Mouse (Mus musculus) cerebellum, adult 11 months (tissue): ENCODE data around the gene Gm42420.

Experiments used
- DNase-seq: peaks from one replicate; pipeline ENCODE4 v3.0.0; 2022

Gene Gm42420

DNA sequence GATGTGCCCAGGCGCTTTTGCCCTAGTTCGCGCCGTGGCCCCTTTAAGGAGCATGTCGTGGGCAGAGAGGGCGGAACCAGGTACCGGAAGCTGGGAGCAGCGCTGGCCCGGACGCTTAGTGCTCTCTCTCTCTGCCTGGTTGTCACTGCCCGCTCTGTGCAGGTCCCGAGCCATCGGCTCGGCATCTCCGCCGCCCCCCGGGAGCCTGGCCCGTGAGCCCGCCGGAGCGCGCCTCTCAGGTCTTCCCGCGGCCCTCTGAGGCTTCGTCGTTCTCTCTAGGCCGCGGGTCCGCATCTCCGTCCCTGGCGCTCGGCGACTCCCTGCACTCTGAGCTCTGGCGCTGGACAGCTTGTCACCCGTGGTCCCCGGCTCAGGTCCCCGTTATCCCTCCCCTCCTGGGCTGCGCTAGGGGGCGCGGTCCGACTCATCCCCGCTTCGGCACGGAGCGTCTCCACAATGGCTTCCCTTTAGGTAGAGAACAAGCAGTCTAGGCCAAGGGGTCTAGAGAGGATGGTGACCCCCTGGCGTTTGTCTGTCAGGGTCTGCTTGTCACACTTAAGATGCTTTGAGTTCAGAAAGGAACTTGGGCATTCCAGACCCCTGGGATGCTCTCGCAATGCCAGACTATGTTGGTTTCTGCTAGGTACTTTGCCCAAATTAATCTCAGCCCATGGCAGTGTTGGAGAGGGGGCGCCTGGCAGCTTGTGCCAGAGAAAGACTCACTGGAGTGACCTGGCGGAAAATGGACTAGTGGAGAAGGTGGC lies 11.6 kb upstream of the Gm42420 start, which contains the start of gene Adck2:
TSS of gene Adck2 (plus strand) at position 83 of the 764 bp plus-strand sequence.
- DNase-seq = peak; percentile 82

GRCm38 (mm10) chr6:39574555-39574869 lies 11.0 kb upstream of the Gm42420 start:
- DNase-seq = peak; percentile 29

- no peak for DNase-seq
Measured at GRCm38 (mm10) chr6:39574951-39575350, 10.6 kb upstream of the Gm42420 start.

DNA sequence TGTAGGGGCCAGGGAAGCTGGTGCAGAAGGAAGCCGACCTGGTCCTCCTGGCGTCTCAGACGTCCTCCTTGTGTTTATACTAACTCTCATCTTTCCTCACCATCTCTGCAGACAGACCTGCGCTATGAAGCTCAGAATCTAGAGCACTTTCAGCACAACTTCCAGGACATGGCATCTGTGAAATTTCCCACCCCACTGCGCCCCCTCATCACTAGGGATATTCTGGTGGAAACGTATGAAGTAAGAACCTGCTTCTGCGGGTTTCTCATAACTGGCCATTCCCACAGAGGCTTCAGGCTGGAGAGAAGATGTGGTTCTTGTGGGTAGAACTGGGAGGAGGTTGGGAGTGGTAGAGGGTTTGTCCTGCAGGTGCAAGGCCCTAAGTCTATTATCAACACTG lies 6.0 kb upstream of the Gm42420 start:
- DNase-seq = no peak

- DNase-seq = no peak
Measured at GRCm38 (mm10) chr6:39580558-39580957, 5.0 kb upstream of the Gm42420 start.

- DNase-seq = no peak
Measured at GRCm38 (mm10) chr6:39581087-39581784, 4.3 kb upstream of the Gm42420 start.

- DNase-seq = no peak
Measured at GRCm38 (mm10) chr6:39591481-39591880, 5.9 kb downstream of the Gm42420 start.

DNA sequence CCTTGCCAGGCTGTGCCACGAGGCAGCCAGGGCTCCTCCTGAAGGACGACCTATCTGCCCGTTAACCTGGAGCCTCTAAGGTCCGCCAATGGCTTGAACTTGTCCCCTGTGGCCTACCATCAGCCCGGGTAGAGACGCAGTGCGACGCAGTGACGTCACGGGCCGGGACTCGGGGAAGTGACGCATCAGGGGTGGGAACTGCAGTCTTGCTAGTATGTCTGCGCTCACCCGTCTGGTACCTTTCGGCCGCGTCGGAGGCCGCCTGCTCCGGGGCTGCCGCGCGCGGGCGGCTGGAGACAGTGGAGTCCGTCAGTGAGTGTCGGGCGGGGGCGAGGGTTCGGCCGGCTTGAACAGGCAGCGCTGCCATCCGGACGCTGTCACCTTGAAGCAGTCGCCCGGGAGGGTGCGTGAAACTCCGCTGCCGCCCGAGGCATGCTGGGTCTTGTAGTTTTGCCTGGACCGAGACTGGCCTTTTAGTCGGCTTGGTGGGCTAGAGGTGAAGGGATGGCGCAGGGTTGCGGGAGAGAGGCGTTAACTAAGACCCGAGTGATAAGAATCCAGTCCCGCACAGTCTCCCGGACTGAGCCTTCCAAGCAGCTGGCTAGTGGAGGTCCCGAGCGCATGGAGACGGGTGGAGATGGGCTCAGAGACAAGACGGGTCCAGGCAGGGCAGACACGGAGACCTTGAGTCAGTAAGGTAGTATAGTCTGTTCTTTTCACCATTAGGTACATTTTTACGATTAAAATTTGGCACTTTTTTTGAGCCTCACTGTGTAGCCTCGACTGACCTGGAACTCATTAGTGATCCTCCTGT lies 7.1 kb downstream of the Gm42420 start, which contains the start of gene Ndufb2:
TSS of gene Ndufb2 (plus strand) at position 174 of the 814 bp plus-strand sequence.
- DNase-seq = peak; percentile 95

GRCm38 (mm10) chr6:39600851-39601250 lies 15.3 kb downstream of the Gm42420 start:
- no peak for DNase-seq

- no peak for DNase-seq
Measured at GRCm38 (mm10) chr6:39601828-39602227, 16.3 kb downstream of the Gm42420 start.

DNA sequence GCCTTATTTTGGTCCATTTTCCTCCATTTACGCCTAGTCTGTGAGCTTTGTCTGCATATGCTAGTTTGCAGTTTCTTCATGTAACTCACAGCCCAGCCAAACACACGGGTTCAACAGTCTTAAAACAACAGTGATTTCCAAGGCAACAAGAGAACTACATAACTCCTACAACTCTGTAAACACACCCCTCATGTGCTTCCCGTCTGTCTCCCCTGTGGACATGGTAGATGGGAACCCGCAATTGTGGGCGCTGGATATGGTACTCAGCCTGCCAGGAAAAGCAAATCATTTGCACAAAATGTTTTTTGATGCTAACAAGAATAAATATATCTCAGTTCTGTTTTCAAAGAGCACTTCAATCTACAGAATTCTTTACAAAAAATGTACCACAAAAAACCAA lies 19.0 kb downstream of the Gm42420 start:
- DNase-seq = no peak

DNA sequence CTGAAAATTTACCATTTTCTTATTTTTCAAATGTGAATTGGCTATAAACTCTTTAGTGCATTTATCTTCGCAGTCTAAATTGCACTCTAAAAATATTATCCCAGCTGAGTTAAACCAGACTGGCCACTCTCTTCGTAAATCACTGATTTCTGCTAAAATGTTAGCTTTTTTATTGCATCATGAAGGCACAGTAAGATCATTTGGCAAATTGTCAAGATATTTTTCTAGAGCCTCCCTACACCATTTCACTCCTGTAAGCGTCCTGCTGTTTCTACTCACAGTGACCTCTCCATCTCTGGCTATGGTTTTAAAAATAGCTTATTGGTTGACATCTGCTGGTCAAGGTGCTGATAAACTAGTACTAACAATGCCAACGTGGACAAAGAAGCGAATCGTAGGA lies 20.5 kb downstream of the Gm42420 start:
- no peak for DNase-seq

DNA sequence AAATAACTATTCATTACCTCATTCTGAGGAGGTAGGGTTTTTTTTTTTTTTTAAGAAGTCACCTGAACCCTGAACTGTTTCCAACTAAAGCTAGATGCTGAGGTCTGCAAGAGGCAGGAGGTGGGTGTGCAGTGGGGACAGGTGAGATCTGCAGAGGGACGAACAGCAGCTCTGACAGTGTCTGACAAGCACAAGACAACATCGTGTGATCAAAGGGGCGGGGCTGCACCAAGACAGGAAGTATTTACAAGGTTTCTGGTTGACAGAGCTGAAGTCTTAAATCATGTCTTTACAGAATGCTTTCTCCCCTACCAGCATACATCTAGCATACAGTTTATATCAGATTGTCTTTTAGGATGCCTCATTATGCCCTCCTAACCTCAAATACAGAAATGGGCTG lies 21.3 kb downstream of the Gm42420 start:
- DNase-seq = no peak

DNA sequence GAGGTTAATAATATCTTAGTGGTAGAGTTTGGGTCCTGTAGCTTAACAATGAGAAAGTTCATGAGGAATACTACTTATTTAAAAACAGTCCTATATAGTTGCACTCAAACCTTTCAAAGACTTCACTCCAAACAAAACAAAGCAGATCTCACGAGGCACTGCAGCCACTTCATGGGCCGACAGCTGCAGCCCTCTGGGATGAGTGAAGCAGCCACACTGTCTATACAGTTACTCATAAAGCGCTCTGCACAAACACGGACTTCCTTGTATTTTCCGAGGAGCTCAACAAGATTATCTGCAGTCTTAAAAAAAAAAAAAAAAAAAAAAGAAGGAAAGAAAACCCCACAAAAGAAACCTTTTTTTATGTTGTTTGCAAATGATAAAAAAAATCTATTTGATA lies 21.8 kb downstream of the Gm42420 start:
- DNase-seq = no peak

GRCm38 (mm10) chr6:39610207-39610606 lies 24.7 kb downstream of the Gm42420 start:
- DNase-seq = no peak

- no peak for DNase-seq
Measured at GRCm38 (mm10) chr6:39611296-39611695, 25.7 kb downstream of the Gm42420 start.
